In the genomic region with DNA sequence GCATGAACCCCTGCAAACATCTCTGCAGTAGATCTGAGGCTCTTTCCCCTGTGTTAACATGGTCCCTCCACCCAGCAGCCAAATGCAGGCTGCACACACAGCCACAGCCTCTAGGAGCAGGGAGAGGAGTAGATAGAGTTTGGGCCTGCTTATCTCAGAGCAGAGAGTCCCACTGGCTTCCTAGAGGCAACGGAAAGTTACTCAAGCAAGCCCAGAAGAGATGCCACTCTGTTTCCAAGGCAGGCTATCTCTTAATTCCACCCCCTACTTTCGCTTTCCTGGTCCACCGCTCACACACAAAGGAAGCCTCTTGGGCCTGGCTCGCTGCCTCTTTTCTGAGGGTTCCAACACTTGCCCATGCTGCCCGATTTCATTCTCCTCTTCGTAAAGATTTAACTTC, we compare ENCODE assay signal across 10 mouse cellular contexts. TPM values are rescaled to one million over a fixed set of nuclear protein-coding genes. Genes with fewer than 3 reads are reported as not detected.
DNase-seq lines count a peak whose midpoint lies in the region; ATAC-seq and TF ChIP-seq lines count a peak whose summit lies in the region.
"Had no signal": no experiment of that assay in that cellular context is flagged by ENCODE, and none has a peak within 500 bp of the region (broad histone marks: within the 10 kb centered on the region; RNA-seq: fewer than 3 reads in every experiment).

No protein-coding gene starts in this region.

- peak; percentile 79 for ATAC-seq in hindbrain, postnatal 0 days
- no peak for ATAC-seq in hindbrain, embryonic 12.5 days (ENCODE audit: low FRiP score)
- peak; percentile 85 for ATAC-seq in liver, embryonic 15.5 days (ENCODE audit: insufficient read depth)

- no peaks in the 10 kb centered on the region for H3K36me3 ChIP-seq in hindbrain, postnatal 0 days (ENCODE audit: insufficient read depth, low read length)
- no peaks in the 10 kb centered on the region for H3K36me3 ChIP-seq in hindbrain, embryonic 12.5 days
- no peaks in the 10 kb centered on the region for H3K36me3 ChIP-seq in CH12.LX (replicated peaks in 1 of 2; ENCODE audit: control insufficient read depth in 1 of 2, insufficient read depth in 1 of 2, low read length in 1 of 2)
- no peaks in the 10 kb centered on the region for H3K36me3 ChIP-seq in liver, embryonic 15.5 days (replicated peaks)

- H3K27me3 ChIP-seq in hindbrain, postnatal 0 days (ENCODE audit: insufficient read depth, low read length), result no peaks in the 10 kb centered on the region
- no peaks in the 10 kb centered on the region for H3K27me3 ChIP-seq in hindbrain, embryonic 12.5 days
- H3K27me3 ChIP-seq in CH12.LX (replicated peaks), result no peaks in the 10 kb centered on the region
- no peaks in the 10 kb centered on the region for H3K27me3 ChIP-seq in liver, embryonic 15.5 days

- dilution Hi-C loops in CH12.LX (cut with MboI; ENCODE audit: extremely low pct_ligation_motif_present, extremely low pct_unique_long_range_greater_than_20kb, low sequenced_read_pairs), result no loop called here

- no peaks in the 10 kb centered on the region for H3K79me2 ChIP-seq in CH12.LX (replicated peaks; ENCODE audit: control insufficient read depth, extremely low read depth, insufficient read depth, poor library complexity, severe bottlenecking)

- peak; percentile 68 for TF ChIP-seq EP300 in CH12.LX (IDR thresholded peaks at IDR 0.05; ENCODE audit: low read length)

- H3K9me3 ChIP-seq in hindbrain, postnatal 0 days (ENCODE audit: low read length), result no peaks in the 10 kb centered on the region
- H3K9me3 ChIP-seq in hindbrain, embryonic 12.5 days (replicated peaks), result no peaks in the 10 kb centered on the region
- H3K9me3 ChIP-seq in CH12.LX (replicated peaks; ENCODE audit: low read length), result no peaks in the 10 kb centered on the region
- H3K9me3 ChIP-seq in liver, embryonic 15.5 days (replicated peaks), result no peaks in the 10 kb centered on the region

- H3K4me2 ChIP-seq in hindbrain, postnatal 0 days (ENCODE audit: low read depth, low read length), result no peak overlapping the region
- H3K4me2 ChIP-seq in hindbrain, embryonic 12.5 days (replicated peaks), result no peak overlapping the region
- peak overlapping the region; percentile 30; the same call in 1 of the 2 replicates for H3K4me2 ChIP-seq in CH12.LX (ENCODE audit: insufficient read depth, low read depth, poor library complexity, severe bottlenecking)
- peak overlapping the region; percentile 60 for H3K4me2 ChIP-seq in liver, embryonic 15.5 days

- H3K4me1 ChIP-seq in hindbrain, postnatal 0 days (ENCODE audit: insufficient read depth, low read length), result no peaks in the 10 kb centered on the region
- H3K4me1 ChIP-seq in hindbrain, embryonic 12.5 days, result 0 out of 2 replicates have a peak, but pooled peaks cover 2% of the 10 kb centered on the region
- H3K4me1 ChIP-seq in CH12.LX (ENCODE audit: control insufficient read depth in 1 of 2, insufficient read depth in 2 of 2), result peaks cover 23 to 78% of the 10 kb centered on the region in 2 experiments
- H3K4me1 ChIP-seq in liver, embryonic 15.5 days (replicated peaks), result peaks cover 68% of the 10 kb centered on the region

- in situ Hi-C loops in CH12.LX (cut with MboI; ENCODE audit: low pct_ligation_motif_present, low pct_unique_long_range_greater_than_20kb, low sequenced_read_pairs), result loop anchor here (5.0 kb wide), 2 partner anchors 37 to 43 kb away; a partner anchor contains a TSS

- WGBS in hindbrain, postnatal 0 days, result 17% methylated on average over 6 of the region's 6 CpGs
- 31% methylated on average over 6 of the region's 6 CpGs for WGBS in hindbrain, embryonic 12.5 days
- WGBS in liver, embryonic 15.5 days (ENCODE audit: insufficient replicate concordance), result 27% methylated on average over 6 of the region's 6 CpGs

- DNase-seq in hindbrain, postnatal 0 days (ENCODE audit: low spot score), result peak; percentile 53
- peak; percentile 65 for DNase-seq in CH12.LX (ENCODE audit: extremely low read depth)
- DNase-seq in brain, embryonic 14.5 days (ENCODE audit: low read depth), result peak; percentile 74
- DNase-seq in lung, postnatal 25 days (ENCODE audit: low spot score), result no peak
- DNase-seq in thymus, postnatal 10 days (ENCODE audit: low spot score in 2 of 2), result no peak
- DNase-seq: kidney, postnatal 36 days had no signal

- TF ChIP-seq CTCF in hindbrain, postnatal 0 days (IDR thresholded peaks at IDR 0.05; ENCODE audit: low read depth), result no peak
- no peak for TF ChIP-seq CTCF in CH12.LX (conservative IDR thresholded peaks at IDR 0.05 in 1 of 2, IDR thresholded peaks at IDR 0.05 in 1 of 2; ENCODE audit: low read depth in 2 of 2, low read length in 2 of 2)
- no peak for TF ChIP-seq CTCF in brain, embryonic 14.5 days (IDR thresholded peaks at IDR 0.05; ENCODE audit: borderline replicate concordance, extremely low read depth, insufficient read depth, insufficient read length)

- H3K27ac ChIP-seq in hindbrain, postnatal 0 days, result no peak overlapping the region
- H3K27ac ChIP-seq in hindbrain, embryonic 12.5 days, result no peak overlapping the region
- no peak overlapping the region for H3K27ac ChIP-seq in CH12.LX (ENCODE audit: insufficient read depth, low read depth)
- H3K27ac ChIP-seq in liver, embryonic 15.5 days (replicated peaks), result peak overlapping the region; percentile 77

- no peak for TF ChIP-seq POLR2A in CH12.LX (IDR thresholded peaks at IDR 0.05; ENCODE audit: low read depth, low read length)
- TF ChIP-seq POLR2A in brain, embryonic 14.5 days (IDR thresholded peaks at IDR 0.05; ENCODE audit: borderline replicate concordance, extremely low read depth, insufficient read depth, insufficient read length, poor library complexity, severe bottlenecking), result no peak

- H3K4me3 ChIP-seq in hindbrain, postnatal 0 days (ENCODE audit: low read length), result no peak overlapping the region
- no peak overlapping the region for H3K4me3 ChIP-seq in hindbrain, embryonic 12.5 days
- H3K4me3 ChIP-seq in CH12.LX (replicated peaks in 1 of 3; ENCODE audit: low read depth in 2 of 3, low read length in 2 of 3, poor library complexity in 1 of 3), result no peak overlapping the region
- peak overlapping the region; percentile 26 for H3K4me3 ChIP-seq in liver, embryonic 15.5 days (replicated peaks)

- H3K9ac ChIP-seq in hindbrain, postnatal 0 days (replicated peaks; ENCODE audit: low read length), result no peak overlapping the region
- H3K9ac ChIP-seq in hindbrain, embryonic 12.5 days, result no peak overlapping the region
- no peak overlapping the region for H3K9ac ChIP-seq in CH12.LX (ENCODE audit: insufficient read depth, low read depth)
- peak overlapping the region; percentile 9 for H3K9ac ChIP-seq in liver, embryonic 15.5 days

- no peak; the same call in 1 of the 2 replicates for TF ChIP-seq RAD21 in CH12.LX (IDR thresholded peaks at IDR 0.05; ENCODE audit: low read depth, low read length)

TF ChIP-seq in CH12.LX, 34 proteins besides CTCF, POLR2A, EP300 and RAD21:
- TF ChIP-seq POLR2AphosphoS2 (IDR thresholded peaks at IDR 0.05; ENCODE audit: low read depth, low read length), result no peak
- no peak for TF ChIP-seq CHD2 (IDR thresholded peaks at IDR 0.05; ENCODE audit: low read length)
- TF ChIP-seq MAZ (IDR thresholded peaks at IDR 0.05; ENCODE audit: low read depth, low read length), result no peak
- TF ChIP-seq MAFK (IDR thresholded peaks at IDR 0.05; ENCODE audit: insufficient replicate concordance, low read length), result no peak
- TF ChIP-seq MYC (IDR thresholded peaks at IDR 0.05; ENCODE audit: low read depth, low read length), result no peak
- peak; percentile 54 for TF ChIP-seq ETS1 (conservative IDR thresholded peaks at IDR 0.05; ENCODE audit: low read depth, low read length)
- no peak for TF ChIP-seq NELFE (IDR thresholded peaks at IDR 0.05; ENCODE audit: low read depth, low read length)
- TF ChIP-seq GABPA (IDR thresholded peaks at IDR 0.05; ENCODE audit: insufficient replicate concordance, low read depth, low read length), result no peak
- TF ChIP-seq BHLHE40 (IDR thresholded peaks at IDR 0.05; ENCODE audit: low read depth, low read length), result no peak
- no peak for TF ChIP-seq JUND (conservative IDR thresholded peaks at IDR 0.05; ENCODE audit: low read depth, low read length)
- TF ChIP-seq SIN3A (IDR thresholded peaks at IDR 0.05; ENCODE audit: low read length), result 0 out of 2 replicates have a peak, but pooled peaks have one; percentile 20
- TF ChIP-seq USF2 (conservative IDR thresholded peaks at IDR 0.05; ENCODE audit: low read depth, low read length), result no peak
- TF ChIP-seq ZNF384 (IDR thresholded peaks at IDR 0.05; ENCODE audit: low read depth, low read length), result no peak
- no peak for TF ChIP-seq USF1 (IDR thresholded peaks at IDR 0.05; ENCODE audit: low read depth, low read length)
- TF ChIP-seq E2F4 (IDR thresholded peaks at IDR 0.05; ENCODE audit: insufficient replicate concordance, low read depth, low read length), result no peak
- no peak; the same call in 1 of the 2 replicates for TF ChIP-seq TCF12 (IDR thresholded peaks at IDR 0.05; ENCODE audit: low read depth, low read length)
TF ChIP-seq in CH12.LX: peak in this region for 2.

RNA-seq across cellular contexts. Expression of a gene that starts 3.7 kb away (rescaled TPM):
- total RNA-seq in hindbrain, postnatal 0 days (2014; rRNA removed), result not detected in 2 replicates
- polyA plus RNA-seq in hindbrain, postnatal 0 days (2015; fragmentation: Nextera tagmentation; extraction: Ambion mirVana), result not detected in 2 replicates
- not detected in 2 replicates for polyA plus RNA-seq in hindbrain, embryonic 12.5 days (2016; fragmentation: Nextera tagmentation; extraction: Ambion mirVana)
- total RNA-seq in CH12.LX (2012; rRNA removed) (27.7 and 30.2 TPM in 2 replicates), CH12.LX (2014; rRNA removed) (75.4 and 93.4 TPM in 2 replicates)
- polyA plus RNA-seq in CH12.LX (2012; ENCODE audit: insufficient read length, low read depth), result 61.2 and 70.5 TPM in 2 replicates
- 0.03 and 0.04 TPM in 2 replicates for polyA plus RNA-seq in brain, embryonic 14.5 days (2012; rRNA removed)
- 0.13 TPM in 1 of 2 replicates, not detected in the other for polyA plus RNA-seq in liver, embryonic 15.5 days (2015; fragmentation: Nextera tagmentation; extraction: Ambion mirVana)
- polyA plus RNA-seq: heart, embryonic 14.5 days; neural tube, embryonic 11.5 days had no signal

RNA-seq across cellular contexts. Expression of a gene that starts 39.3 kb away (rescaled TPM):
- total RNA-seq in hindbrain, postnatal 0 days (2014; rRNA removed), result 52.9 and 56.2 TPM in 2 replicates
- 22.3 and 22.7 TPM in 2 replicates for polyA plus RNA-seq in hindbrain, postnatal 0 days (2015; fragmentation: Nextera tagmentation; extraction: Ambion mirVana)
- 25.9 and 26.8 TPM in 2 replicates for polyA plus RNA-seq in hindbrain, embryonic 12.5 days (2016; fragmentation: Nextera tagmentation; extraction: Ambion mirVana)
- total RNA-seq in CH12.LX (2012; rRNA removed) (41.5 and 42.3 TPM in 2 replicates), CH12.LX (2014; rRNA removed) (66.7 and 71.4 TPM in 2 replicates)
- 77.1 and 81.2 TPM in 2 replicates for polyA plus RNA-seq in CH12.LX (2012; ENCODE audit: insufficient read length, low read depth)
- 40.8 and 68.4 TPM in 2 replicates for polyA plus RNA-seq in brain, embryonic 14.5 days (2012; rRNA removed)
- polyA plus RNA-seq in liver, embryonic 15.5 days (2015; fragmentation: Nextera tagmentation; extraction: Ambion mirVana), result 6.1 and 6.6 TPM in 2 replicates

Comparison
In these comparisons a context has a peak if more than half of its experiments do, and no peak if none do; other contexts are left out.
1. DNase-seq: peak in hindbrain, postnatal 0 days (single experiment), CH12.LX (single experiment) and brain, embryonic 14.5 days (single experiment); none in lung, postnatal 25 days (single experiment) and thymus, postnatal 10 days (0 of 2).
2. H3K4me2 ChIP-seq: peak in CH12.LX (single experiment) and liver, embryonic 15.5 days (single experiment); none in hindbrain, postnatal 0 days (single experiment) and hindbrain, embryonic 12.5 days (single experiment).
3. RNA of a gene that starts 3.7 kb away (polyA plus RNA-seq): 61.2 to 70.5 TPM in CH12.LX; 0.03 to 0.04 TPM in brain, embryonic 14.5 days, 0.13 TPM in liver, embryonic 15.5 days, not detected in hindbrain, postnatal 0 days and not detected in hindbrain, embryonic 12.5 days; every median in the first group is over 10 times any median in the second.